Mouse (Mus musculus): ENCODE results near the gene Fbxl8.
"Not testable (repeated sequence)": the region's sequence is repeated elsewhere in the genome, so short reads cannot be mapped to it uniquely, and the experiment has no call there.

Gene Fbxl8

DNA sequence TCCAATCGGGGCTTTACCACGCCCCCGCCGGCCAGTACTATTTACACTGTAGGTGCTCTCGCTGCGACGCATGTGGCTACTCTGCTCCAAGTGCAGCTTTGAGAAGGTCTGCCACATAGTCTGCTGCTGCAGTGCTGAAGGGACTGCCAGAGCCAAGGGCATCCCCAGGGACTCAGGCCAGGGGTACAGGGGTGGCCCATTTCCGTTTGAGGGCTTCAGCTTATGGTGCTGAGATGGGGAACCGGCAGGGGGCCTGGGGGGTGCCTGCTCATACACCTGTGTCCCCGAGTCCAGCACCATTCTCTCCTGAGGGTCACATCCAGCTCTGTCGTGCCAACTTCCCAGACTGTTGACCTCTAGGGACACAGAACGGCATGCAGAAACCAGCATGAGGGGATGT, 21.1 kb downstream of the Fbxl8 start:
- DNase-seq, result no peak

- DNase-seq, result no peak
These were observed 22.5 kb downstream of the Fbxl8 start for GRCm38 (mm10) chr8:105286907-105287306.

GRCm38 (mm10) chr8:105288231-105288630, 23.8 kb downstream of the Fbxl8 start:
- DNase-seq, result no peak

- DNase-seq, result peak; percentile 96
These were observed 24.7 kb downstream of the Fbxl8 start for GRCm38 (mm10) chr8:105288958-105289732.

- peak; percentile 64 for DNase-seq
These were observed 25.5 kb downstream of the Fbxl8 start, which contains the start of gene 4931428F04Rik for GRCm38 (mm10) chr8:105289805-105290460. 4931428F04Rik (minus strand) TSS chr8:105289864.

- DNase-seq, result peak; percentile 98
These were observed 26.3 kb downstream of the Fbxl8 start for GRCm38 (mm10) chr8:105290554-105291314.

DNA sequence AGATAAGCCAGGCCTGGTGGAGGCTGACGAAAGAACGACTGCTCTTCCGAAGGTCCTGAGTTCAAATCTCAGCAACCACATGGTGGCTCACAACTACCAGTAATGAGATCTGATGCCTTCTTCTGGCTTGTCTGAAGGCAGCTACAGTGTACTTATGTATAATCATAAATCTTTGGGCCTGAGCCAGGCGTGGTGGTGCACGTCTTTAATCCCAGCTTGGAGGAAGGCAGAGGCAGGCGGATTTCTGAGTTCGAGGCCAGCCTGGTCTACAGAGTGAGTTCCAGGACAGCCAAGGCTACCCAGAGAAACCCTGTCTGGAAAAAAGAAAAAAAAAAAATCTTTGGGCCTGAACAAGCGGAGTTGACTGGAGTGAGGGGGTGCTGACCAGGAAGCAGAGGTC, 26.9 kb downstream of the Fbxl8 start:
- not testable (repeated sequence) for DNase-seq

GRCm38 (mm10) chr8:105291802-105292201, 27.4 kb downstream of the Fbxl8 start:
- not testable (repeated sequence) for DNase-seq

- DNase-seq, result no peak
These were observed 28.0 kb downstream of the Fbxl8 start for GRCm38 (mm10) chr8:105292471-105292870.

- no peak for DNase-seq
These were observed 29.0 kb downstream of the Fbxl8 start for GRCm38 (mm10) chr8:105293405-105293804.

DNA sequence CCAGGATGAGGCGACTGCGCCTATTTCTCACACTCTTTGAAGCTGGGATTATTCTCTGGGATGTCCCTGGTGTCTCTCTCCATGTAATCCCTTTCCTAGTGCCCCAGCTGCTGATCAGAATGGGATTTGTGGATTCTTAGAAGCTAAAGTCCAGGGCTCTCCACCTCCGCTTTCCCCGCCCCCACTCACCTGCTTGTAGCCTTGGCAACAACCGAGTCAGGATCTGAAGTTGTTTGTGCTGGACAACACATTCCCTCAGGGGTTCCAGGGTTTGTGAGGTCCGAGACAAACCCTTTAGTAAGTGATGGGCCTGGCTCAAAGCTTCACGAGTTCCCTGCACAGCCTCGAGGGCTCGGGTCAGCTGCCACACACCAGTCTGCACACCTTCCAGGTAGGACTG, 30.3 kb downstream of the Fbxl8 start:
- DNase-seq, result no peak

DNA sequence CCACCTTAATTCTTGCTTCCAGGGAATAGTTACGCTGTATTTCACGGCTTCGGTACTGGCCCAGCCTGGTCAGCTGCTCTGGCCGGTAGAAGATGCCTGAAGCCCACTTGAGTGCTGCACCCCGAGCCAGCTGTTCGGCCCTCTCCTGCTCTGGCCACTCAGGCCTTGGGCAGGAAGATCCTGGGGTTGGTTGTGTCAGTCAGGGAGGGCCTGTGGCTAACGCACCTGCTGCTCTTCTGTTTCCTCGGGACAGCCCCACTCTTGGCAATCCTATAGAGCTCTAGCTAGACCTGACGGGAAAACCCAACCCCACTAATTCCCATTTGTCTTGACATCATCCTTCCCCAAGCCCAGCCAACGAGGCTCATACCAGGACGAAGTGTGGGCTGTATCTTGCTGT, 30.8 kb downstream of the Fbxl8 start:
- DNase-seq, result no peak

DNA sequence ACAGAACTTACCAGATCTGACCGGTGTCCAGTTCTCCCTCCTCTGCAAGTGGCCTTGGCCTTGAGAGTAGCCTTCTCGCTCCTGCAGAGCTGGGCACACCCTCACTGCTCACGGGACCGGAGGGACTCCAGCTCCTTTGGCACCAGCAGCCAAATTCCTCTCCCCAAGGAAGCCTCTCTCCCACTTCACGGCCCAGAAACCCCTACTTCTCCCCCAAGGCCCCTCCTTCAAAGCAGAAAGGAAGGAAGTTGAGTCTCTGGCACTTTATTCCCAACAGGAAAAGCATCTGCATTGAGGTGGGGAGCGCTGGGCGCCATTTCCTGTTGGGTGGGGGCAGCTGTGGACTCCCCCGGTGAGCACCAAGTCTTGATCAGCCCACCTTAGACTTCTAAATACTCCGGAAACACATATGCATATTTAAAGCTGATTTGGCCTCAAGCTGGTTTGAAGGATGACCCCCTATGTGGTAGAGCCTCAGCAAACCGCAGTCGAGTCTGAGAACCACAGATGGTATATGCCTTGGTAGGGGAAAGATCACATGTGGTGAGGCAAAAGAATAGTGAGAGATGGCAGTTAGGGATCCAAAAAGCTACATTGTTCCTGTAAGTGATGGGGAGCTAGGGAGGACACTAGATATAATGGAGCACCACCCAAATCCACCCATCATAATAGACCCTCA, 31.6 kb downstream of the Fbxl8 start, which contains the start of gene Exoc3l:
Gene Exoc3l (minus strand): TSS at position 207 of the 679 bp plus-strand sequence.
- peak; percentile 58 for DNase-seq

GRCm38 (mm10) chr8:105297511-105298192, 33.2 kb downstream of the Fbxl8 start, which contains the start of gene E2f4:
E2f4 (plus strand) TSS chr8:105297663.
- DNase-seq, result peak; percentile 96

- DNase-seq, result no peak
These were observed 34.2 kb downstream of the Fbxl8 start for GRCm38 (mm10) chr8:105298351-105299252.

- no peak for DNase-seq
These were observed 35.5 kb downstream of the Fbxl8 start for GRCm38 (mm10) chr8:105299962-105300361.

- DNase-seq, result no peak
These were observed 38.9 kb downstream of the Fbxl8 start for GRCm38 (mm10) chr8:105303396-105303795.

DNA sequence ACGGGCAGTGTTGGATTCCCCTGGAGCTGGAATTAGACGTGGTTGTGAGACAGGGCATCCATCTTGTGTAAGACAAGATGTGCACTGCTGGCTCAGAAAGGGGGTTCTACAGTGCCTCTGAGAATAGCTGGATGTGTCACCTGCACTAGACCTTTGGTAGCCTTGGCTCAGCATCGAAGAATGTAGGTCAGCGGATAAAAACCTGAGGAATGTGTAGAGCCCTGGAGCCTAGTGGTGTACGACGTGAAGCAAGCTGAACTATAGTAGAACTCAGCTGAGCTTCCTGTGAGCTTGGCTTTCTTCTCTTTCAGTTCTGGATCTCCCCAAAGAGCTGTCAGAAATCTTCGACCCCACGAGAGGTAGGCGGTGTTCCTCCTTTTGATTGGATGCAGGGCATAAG, 39.4 kb downstream of the Fbxl8 start:
- DNase-seq, result no peak

DNA sequence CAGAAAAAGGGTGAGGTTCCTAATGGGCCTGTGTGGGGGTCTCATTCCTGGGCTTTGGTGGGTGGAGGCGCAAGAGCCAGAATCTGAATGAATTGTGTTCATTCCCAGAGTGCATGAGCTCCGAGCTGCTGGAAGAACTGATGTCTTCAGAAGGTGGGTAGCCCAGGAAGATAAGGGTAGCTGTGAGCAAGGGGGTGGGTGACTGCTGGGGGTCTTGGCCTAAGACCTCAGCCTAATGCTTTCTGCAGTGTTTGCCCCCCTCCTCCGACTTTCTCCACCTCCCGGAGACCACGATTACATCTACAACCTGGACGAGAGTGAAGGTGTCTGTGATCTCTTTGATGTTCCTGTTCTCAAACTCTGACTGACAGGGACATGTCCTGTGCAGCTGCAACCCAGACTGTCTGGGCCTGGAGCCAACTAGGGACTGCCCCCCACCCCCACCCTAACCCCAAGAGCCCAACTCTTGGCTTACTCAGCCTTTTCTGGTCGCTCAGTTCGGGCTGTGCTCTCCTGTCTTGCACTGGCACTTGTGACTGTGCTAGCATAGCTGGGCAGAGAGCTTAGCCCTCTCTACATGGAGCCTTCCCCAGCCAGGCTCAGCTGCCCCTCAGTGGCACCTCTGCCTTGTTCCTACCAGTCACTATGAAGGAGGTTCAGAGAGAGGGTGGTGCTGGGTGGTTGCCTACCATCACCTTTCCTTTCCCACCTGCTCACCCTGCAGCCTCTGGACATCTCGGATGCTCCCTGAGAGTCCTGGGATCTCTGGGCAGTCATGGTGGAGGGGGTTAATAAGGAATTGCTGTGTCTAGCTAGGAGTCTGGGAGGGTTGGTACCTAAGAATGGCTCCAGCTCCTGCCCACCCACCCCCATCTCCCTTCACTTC, 40.1 kb downstream of the Fbxl8 start:
- DNase-seq, result no peak
